Mouse (Mus musculus) limb, embryonic 14.5 days (tissue): ENCODE measurements around the gene Clrn2. TPM values are rescaled to one million over a fixed set of nuclear protein-coding genes. Genes with fewer than 3 reads are reported as not detected.

Experiments
- ATAC-seq: fragments of 200-750 bp; cut with Nextera tagmentation; 2 replicates; pipeline ENCODE4 v1.8.0; 2017; ENCODE audit warnings: low read depth, moderate number of reproducible peaks, moderate TSS enrichment; ENCODE audit not compliant: low FRiP score
- DNase-seq: peaks from one replicate; pipeline ENCODE4 v3.0.0-alpha.2; 2015; ENCODE audit warnings: low spot score
- H3K27ac ChIP-seq: fragments of 300-500 bp; sonication (generic); replicated peaks from 2 replicates; pipeline ENCODE4 v1.5.1; 2014; ENCODE audit warnings: low read depth, mild to moderate bottlenecking, low read length, moderate library complexity, mixed read lengths
- H3K27me3 ChIP-seq: fragments of 300-500 bp; sonication (generic); 2 replicates; pipeline ENCODE4 v1.6.1; 2014; ENCODE audit warnings: low read length, mixed read lengths; ENCODE audit not compliant: control insufficient read depth, insufficient read depth
- H3K36me3 ChIP-seq: fragments of 300-500 bp; sonication (generic); 2 replicates; pipeline ENCODE4 v1.6.1; 2014; ENCODE audit warnings: mild to moderate bottlenecking, low read length, moderate library complexity, mixed read lengths; ENCODE audit not compliant: control insufficient read depth, insufficient read depth
- H3K4me1 ChIP-seq: fragments of 300-500 bp; sonication (generic); 2 replicates; pipeline ENCODE4 v1.6.1; 2014; ENCODE audit warnings: antibody characterized with exemption, low read length, mixed read lengths; ENCODE audit not compliant: control insufficient read depth, insufficient read depth
- H3K4me2 ChIP-seq: fragments of 300-500 bp; sonication (generic); replicated peaks from 2 replicates; pipeline ENCODE4 v1.6.1; 2014; ENCODE audit warnings: low read depth, mild to moderate bottlenecking, low read length, moderate library complexity; ENCODE audit not compliant: severe bottlenecking
- H3K4me3 ChIP-seq: fragments of 300-500 bp; sonication (generic); replicated peaks from 2 replicates; pipeline ENCODE4 v1.5.1; 2014; ENCODE audit warnings: low read length
- H3K9ac ChIP-seq: fragments of 300-500 bp; sonication (generic); 2 replicates; pipeline ENCODE4 v1.6.1; 2014; ENCODE audit warnings: mild to moderate bottlenecking, low read depth, low read length, moderate library complexity; ENCODE audit not compliant: severe bottlenecking
- H3K9me3 ChIP-seq: fragments of 300-500 bp; sonication (generic); 2 replicates; pipeline ENCODE4 v1.6.1; 2016; ENCODE audit warnings: low read length; ENCODE audit not compliant: control insufficient read depth
- POLR2A ChIP-seq: fragments of 200-500 bp; IDR thresholded peaks from 2 replicates; pipeline ENCODE4 v1.8.0; 2012; ENCODE audit warnings: inconsistent platforms, mild to moderate bottlenecking, moderate library complexity, borderline replicate concordance; ENCODE audit not compliant: insufficient read depth, insufficient read length; ENCODE audit errors: extremely low read depth
- WGBS: fragments of 180-500 bp; shearing (Covaris S2); extraction: QIAGEN DNeasy Blood & Tissue Kit; methylation state at CpG from one replicate; pipeline ENCODE4 v1.1.7; 2014; 5-methylcytosine and 5-hydroxymethylcytosine counted together
- polyA plus RNA-seq, 2 experiments: library from polyadenylated mRNA; depleted of rRNA in 1 of 2; stranded (reverse) in 1 of 2; unstranded in 1 of 2; fragments of >200 nt; fragmentation: Nextera tagmentation in 1 of 2; extraction: Ambion mirVana in 1 of 2; gene quantifications; 2 replicates each; pipeline versions ENCODE4 v1.2.1 to v1.2.3; 2012 to 2014

The Clrn2 gene
- polyA plus RNA-seq, 2 experiments, result not detected

DNA sequence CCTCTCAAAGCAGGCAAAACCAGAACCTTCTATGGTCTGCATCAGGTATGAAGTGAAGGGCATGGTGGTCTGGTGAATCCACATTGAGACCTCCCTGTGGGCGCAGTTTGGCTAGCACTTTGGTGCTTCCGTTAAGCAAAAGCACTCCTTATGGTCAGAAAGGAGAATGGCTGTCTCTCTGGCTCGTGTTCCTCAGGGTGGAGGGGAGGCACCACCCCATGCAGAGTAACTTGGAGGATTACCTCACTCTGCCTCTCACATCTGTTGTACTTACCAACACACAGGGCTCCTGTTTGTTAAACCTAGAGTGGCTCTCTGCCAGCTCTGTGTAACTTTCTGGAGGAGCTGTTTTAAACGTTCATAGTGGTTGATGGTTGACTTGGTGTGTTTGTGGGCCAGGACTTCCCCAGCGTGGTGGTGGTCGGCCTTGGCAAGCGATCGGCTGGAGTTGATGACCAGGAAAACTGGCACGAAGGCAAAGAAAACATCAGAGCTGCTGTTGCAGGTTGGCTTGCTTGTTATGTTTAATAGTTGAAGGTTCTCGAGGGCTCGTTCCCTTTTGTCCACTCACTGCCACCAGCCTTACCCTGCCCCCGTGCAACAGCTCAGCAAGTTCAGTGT, 43.5 kb downstream of the Clrn2 start:
- peak; percentile 10 for DNase-seq
- no peak for TF ChIP-seq POLR2A
- Histone ChIP-seq H3K4me2 (no peak overlapping the region), H3K27me3 (no peaks in the 10 kb centered on the region), H3K4me1 (peaks cover 11% of the 10 kb centered on the region), H3K4me3 (no peak overlapping the region), H3K9ac (no peak overlapping the region), H3K9me3 (no peaks in the 10 kb centered on the region), H3K27ac (no peak overlapping the region), H3K36me3 (peaks cover 54% of the 10 kb centered on the region)
- WGBS, result 83% methylated on average over 12 of the region's 12 CpGs
- no peak for ATAC-seq

DNA sequence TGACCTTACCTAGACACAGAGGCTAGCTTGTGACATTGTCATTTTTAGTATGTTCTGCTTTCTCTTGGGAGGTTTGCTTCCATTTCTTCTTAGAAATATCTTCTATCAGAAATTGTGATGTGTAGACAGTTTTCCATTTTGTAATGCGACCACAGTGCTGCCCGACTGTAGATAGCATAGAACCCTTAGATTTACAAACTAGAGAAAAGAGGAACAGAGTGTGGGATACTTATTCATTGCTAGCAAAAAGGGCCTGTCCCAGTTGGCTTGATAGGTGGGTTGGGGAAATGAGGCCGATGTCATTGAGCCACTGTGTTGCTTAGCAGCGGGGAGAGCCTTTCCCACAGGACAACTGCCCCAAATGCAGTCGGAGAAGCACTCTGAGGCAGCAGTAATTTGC, 44.0 kb downstream of the Clrn2 start:
- no peaks in the 10 kb centered on the region for H3K9me3 ChIP-seq
- DNase-seq (no peak), ATAC-seq (no peak)
- no peak overlapping the region for H3K9ac ChIP-seq
- no peak overlapping the region for H3K27ac ChIP-seq
- H3K4me2 ChIP-seq, result no peak overlapping the region
- 92% methylated on average over 5 of the region's 5 CpGs for WGBS
- H3K36me3 ChIP-seq, result peaks cover 59% of the 10 kb centered on the region
- no peak for TF ChIP-seq POLR2A
- no peak overlapping the region for H3K4me3 ChIP-seq
- peaks cover 11% of the 10 kb centered on the region for H3K4me1 ChIP-seq
- no peaks in the 10 kb centered on the region for H3K27me3 ChIP-seq

- ATAC-seq, result no peak
- TF ChIP-seq POLR2A, result no peak
- H3K4me3 ChIP-seq, result no peak overlapping the region
- no peaks in the 10 kb centered on the region for H3K9me3 ChIP-seq
- no peak for DNase-seq
- no peaks in the 10 kb centered on the region for H3K4me1 ChIP-seq
- H3K9ac ChIP-seq, result no peak overlapping the region
- H3K27ac ChIP-seq, result no peak overlapping the region
- no peak overlapping the region for H3K4me2 ChIP-seq
- H3K36me3 ChIP-seq, result peaks cover 68% of the 10 kb centered on the region
- H3K27me3 ChIP-seq, result no peaks in the 10 kb centered on the region
- 78% methylated on average over 7 of the region's 7 CpGs for WGBS
These were observed 56.5 kb downstream of the Clrn2 start for GRCm38 (mm10) chr5:45510071-45510470.

GRCm38 (mm10) chr5:45512908-45513307, 59.4 kb downstream of the Clrn2 start:
- 86% methylated on average over 6 of the region's 6 CpGs for WGBS
- Histone ChIP-seq H3K4me3 (no peak overlapping the region), H3K36me3 (peaks cover 41% of the 10 kb centered on the region), H3K27me3 (no peaks in the 10 kb centered on the region), H3K9ac (no peak overlapping the region), H3K9me3 (no peaks in the 10 kb centered on the region), H3K4me1 (no peaks in the 10 kb centered on the region), H3K4me2 (no peak overlapping the region), H3K27ac (no peak overlapping the region)
- no peak for TF ChIP-seq POLR2A
- DNase-seq, result no peak
- no peak for ATAC-seq

- no peak overlapping the region for H3K4me3 ChIP-seq
- 94% methylated on average over 2 of the region's 2 CpGs for WGBS
- H3K9ac ChIP-seq, result no peak overlapping the region
- no peaks in the 10 kb centered on the region for H3K9me3 ChIP-seq
- ATAC-seq, result no peak
- no peak overlapping the region for H3K4me2 ChIP-seq
- TF ChIP-seq POLR2A, result no peak
- no peak for DNase-seq
- no peaks in the 10 kb centered on the region for H3K27me3 ChIP-seq
- no peaks in the 10 kb centered on the region for H3K4me1 ChIP-seq
- no peak overlapping the region for H3K27ac ChIP-seq
- peaks cover 38% of the 10 kb centered on the region for H3K36me3 ChIP-seq
These were observed 60.0 kb downstream of the Clrn2 start for GRCm38 (mm10) chr5:45513511-45513910.

Other genes with a start within 250 kb of the Clrn2 start
- gene Qdpr, start 3.5 kb upstream of the Clrn2 start, polyA plus RNA-seq (2012; rRNA removed), result 60.0 and 64.5 TPM in 2 replicates
- gene Qdpr, start 3.5 kb upstream of the Clrn2 start, polyA plus RNA-seq (2014; fragmentation: Nextera tagmentation; extraction: Ambion mirVana), result 92.9 and 96.1 TPM in 2 replicates
- gene Lap3, start 39.6 kb downstream of the Clrn2 start, polyA plus RNA-seq (2012; rRNA removed), result 35.9 and 49.2 TPM in 2 replicates
- gene Lap3, start 39.6 kb downstream of the Clrn2 start, polyA plus RNA-seq (2014; fragmentation: Nextera tagmentation; extraction: Ambion mirVana), result 68.6 and 70.9 TPM in 2 replicates
- 102 and 125 TPM in 2 replicates for gene Med28, start 66.5 kb downstream of the Clrn2 start, polyA plus RNA-seq (2012; rRNA removed)
- 234 and 242 TPM in 2 replicates for gene Med28, start 66.5 kb downstream of the Clrn2 start, polyA plus RNA-seq (2014; fragmentation: Nextera tagmentation; extraction: Ambion mirVana)
- gene Fam184b, start 185.9 kb downstream of the Clrn2 start, polyA plus RNA-seq (2012; rRNA removed), result 1.5 and 1.6 TPM in 2 replicates
- gene Fam184b, start 185.9 kb downstream of the Clrn2 start, polyA plus RNA-seq (2014; fragmentation: Nextera tagmentation; extraction: Ambion mirVana), result 2.9 and 3.1 TPM in 2 replicates
- 23.2 and 29.2 TPM in 2 replicates for gene Ncapg, start 216.2 kb downstream of the Clrn2 start, polyA plus RNA-seq (2012; rRNA removed)
- gene Ncapg, start 216.2 kb downstream of the Clrn2 start, polyA plus RNA-seq (2014; fragmentation: Nextera tagmentation; extraction: Ambion mirVana), result 40.6 and 43.0 TPM in 2 replicates